Mouse (Mus musculus) midbrain, embryonic 14.5 days (tissue): ENCODE measurements at regions not wholly inside any gene's neighbourhood (a gene's known extent, or its start where the extent isn't known, plus 50 kb on each side); places are given as distances from the start of the nearest gene placed in this dataset.

Experiments
- ATAC-seq: fragments of 200-750 bp; cut with Nextera tagmentation; 2 replicates; pipeline ENCODE4 v1.8.0; 2017; ENCODE audit warnings: moderate number of reproducible peaks, moderate library complexity; ENCODE audit not compliant: low FRiP score, low TSS enrichment
- DNase-seq: peaks from one replicate; pipeline ENCODE4 v3.0.0-alpha.2; 2015
- H3K27ac ChIP-seq: fragments of 300-500 bp; sonication (generic); replicated peaks from 2 replicates; pipeline ENCODE4 v1.5.1; 2014; ENCODE audit warnings: mild to moderate bottlenecking, low read depth, low read length, moderate library complexity
- H3K27me3 ChIP-seq: fragments of 300-500 bp; sonication (generic); 2 replicates; pipeline ENCODE4 v1.6.1; 2014; ENCODE audit warnings: low read length, control low read depth, mixed read lengths; ENCODE audit not compliant: control insufficient read depth, insufficient read depth
- H3K36me3 ChIP-seq: fragments of 300-500 bp; sonication (generic); 2 replicates; pipeline ENCODE4 v1.6.1; 2014; ENCODE audit warnings: low read length, control low read depth; ENCODE audit not compliant: control insufficient read depth, insufficient read depth
- H3K4me1 ChIP-seq: fragments of 300-500 bp; sonication (generic); 2 replicates; pipeline ENCODE4 v1.6.1; 2014; ENCODE audit warnings: mild to moderate bottlenecking, antibody characterized with exemption, low read length, control low read depth; ENCODE audit not compliant: control insufficient read depth, insufficient read depth
- H3K4me2 ChIP-seq: fragments of 300-500 bp; sonication (generic); 2 replicates; pipeline ENCODE4 v1.6.1; 2014; ENCODE audit warnings: mild to moderate bottlenecking, low read length, moderate library complexity
- H3K4me3 ChIP-seq: fragments of 300-500 bp; sonication (generic); replicated peaks from 2 replicates; pipeline ENCODE4 v1.5.1; 2014; ENCODE audit warnings: low read depth, low read length
- H3K9ac ChIP-seq: fragments of 300-500 bp; sonication (generic); replicated peaks from 2 replicates; pipeline ENCODE4 v1.6.1; 2014; ENCODE audit warnings: mild to moderate bottlenecking, low read length, moderate library complexity
- H3K9me3 ChIP-seq: fragments of 300-500 bp; sonication (generic); 2 replicates; pipeline ENCODE4 v1.6.1; 2016; ENCODE audit warnings: low read length, control low read depth, mixed read lengths; ENCODE audit not compliant: control insufficient read depth
- WGBS: fragments of 180-500 bp; shearing (Covaris S2); extraction: QIAGEN DNeasy Blood & Tissue Kit; methylation state at CpG from one replicate; pipeline ENCODE4 v1.1.7; 2014; 5-methylcytosine and 5-hydroxymethylcytosine counted together

GRCm38 (mm10) chr4:92064592-92064991, 82.4 kb downstream of the Izumo3 start:
- H3K4me3 ChIP-seq = no peak overlapping the region
- no peaks in the 10 kb centered on the region for H3K4me1 ChIP-seq
- no peak overlapping the region for H3K27ac ChIP-seq
- 84% methylated on average over 2 of the region's 2 CpGs for WGBS
- no peaks in the 10 kb centered on the region for H3K36me3 ChIP-seq
- no peak for DNase-seq
- H3K27me3 ChIP-seq = no peaks in the 10 kb centered on the region
- H3K9me3 ChIP-seq = no peaks in the 10 kb centered on the region
- no peak overlapping the region for H3K9ac ChIP-seq
- ATAC-seq = no peak
- no peak overlapping the region for H3K4me2 ChIP-seq

- DNase-seq (no peak), ATAC-seq (no peak)
- Histone ChIP-seq H3K4me3 (no peak overlapping the region), H3K27me3 (no peaks in the 10 kb centered on the region), H3K9me3 (no peaks in the 10 kb centered on the region), H3K9ac (no peak overlapping the region), H3K4me1 (no peaks in the 10 kb centered on the region), H3K36me3 (no peaks in the 10 kb centered on the region), H3K27ac (no peak overlapping the region), H3K4me2 (no peak overlapping the region)
- 73% methylated on average over 5 of the region's 5 CpGs for WGBS
Observed at GRCm38 (mm10) chr4:92060973-92061372, 86.1 kb downstream of the Izumo3 start.

GRCm38 (mm10) chr4:92054899-92055298, 92.1 kb downstream of the Izumo3 start:
- Histone ChIP-seq H3K4me2 (no peak overlapping the region), H3K9me3 (no peaks in the 10 kb centered on the region), H3K9ac (no peak overlapping the region), H3K4me3 (no peak overlapping the region), H3K4me1 (no peaks in the 10 kb centered on the region), H3K27me3 (no peaks in the 10 kb centered on the region), H3K36me3 (no peaks in the 10 kb centered on the region), H3K27ac (no peak overlapping the region)
- DNase-seq (no peak), ATAC-seq (no peak)

- Histone ChIP-seq H3K4me1 (no peaks in the 10 kb centered on the region), H3K4me2 (no peak overlapping the region), H3K4me3 (no peak overlapping the region), H3K9me3 (no peaks in the 10 kb centered on the region), H3K9ac (no peak overlapping the region), H3K27ac (no peak overlapping the region), H3K27me3 (no peaks in the 10 kb centered on the region), H3K36me3 (no peaks in the 10 kb centered on the region)
- 68% methylated on average over 3 of the region's 3 CpGs for WGBS
- no peak for ATAC-seq
- DNase-seq = no peak
Observed at GRCm38 (mm10) chr4:92024498-92025113, 122.4 kb downstream of the Izumo3 start.

- no peaks in the 10 kb centered on the region for H3K9me3 ChIP-seq
- ATAC-seq (no peak), DNase-seq (peak; percentile 5)
- H3K27me3 ChIP-seq = no peaks in the 10 kb centered on the region
- H3K27ac ChIP-seq = no peak overlapping the region
- H3K36me3 ChIP-seq = no peaks in the 10 kb centered on the region
- no peak overlapping the region for H3K4me3 ChIP-seq
- WGBS = 74% methylated on average over 4 of the region's 4 CpGs
- no peak overlapping the region for H3K4me2 ChIP-seq
- H3K9ac ChIP-seq = no peak overlapping the region
- no peaks in the 10 kb centered on the region for H3K4me1 ChIP-seq
Observed at GRCm38 (mm10) chr4:92000263-92000662, 146.8 kb downstream of the Izumo3 start.

GRCm38 (mm10) chr4:91989381-91989780, 157.7 kb downstream of the Izumo3 start:
- Histone ChIP-seq H3K27me3 (no peaks in the 10 kb centered on the region), H3K4me1 (no peaks in the 10 kb centered on the region), H3K9me3 (no peaks in the 10 kb centered on the region), H3K27ac (no peak overlapping the region), H3K4me2 (no peak overlapping the region), H3K9ac (no peak overlapping the region), H3K4me3 (no peak overlapping the region), H3K36me3 (no peaks in the 10 kb centered on the region)
- 87% methylated on average over 2 of the region's 2 CpGs for WGBS
- DNase-seq (no peak), ATAC-seq (no peak)
